Mouse (Mus musculus): ENCODE results near the gene Lztr1.
"Not testable (repeated sequence)": the region's sequence is repeated elsewhere in the genome, so short reads cannot be mapped to it uniquely, and the experiment has no call there.

Gene Lztr1

GRCm38 (mm10) chr16:17507018-17507552 is 1.4 kb upstream of the Lztr1 start:
- DNase-seq (ENCODE audit: low read depth, low spot score) = no peak

DNA sequence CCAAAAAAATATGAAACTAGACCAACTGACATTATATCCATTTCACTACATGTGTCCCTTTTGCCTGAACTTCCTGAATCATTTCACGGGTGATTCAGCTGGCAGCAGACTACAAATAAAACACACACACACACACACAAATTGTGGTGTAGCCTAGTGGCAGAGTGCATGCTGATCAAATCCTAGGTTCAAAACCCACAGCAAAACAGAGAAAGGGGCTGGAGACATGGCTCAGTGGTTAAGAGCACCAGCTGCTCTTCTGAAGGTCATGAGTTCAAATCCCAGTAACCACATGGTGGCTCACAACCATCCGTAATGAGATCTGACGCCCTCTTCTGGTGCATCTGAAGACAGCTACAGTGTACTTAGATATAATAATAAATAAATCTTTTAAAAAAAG is 457 bp upstream of the Lztr1 start:
- DNase-seq (ENCODE audit: low read depth, low spot score) = not testable (repeated sequence)

DNA sequence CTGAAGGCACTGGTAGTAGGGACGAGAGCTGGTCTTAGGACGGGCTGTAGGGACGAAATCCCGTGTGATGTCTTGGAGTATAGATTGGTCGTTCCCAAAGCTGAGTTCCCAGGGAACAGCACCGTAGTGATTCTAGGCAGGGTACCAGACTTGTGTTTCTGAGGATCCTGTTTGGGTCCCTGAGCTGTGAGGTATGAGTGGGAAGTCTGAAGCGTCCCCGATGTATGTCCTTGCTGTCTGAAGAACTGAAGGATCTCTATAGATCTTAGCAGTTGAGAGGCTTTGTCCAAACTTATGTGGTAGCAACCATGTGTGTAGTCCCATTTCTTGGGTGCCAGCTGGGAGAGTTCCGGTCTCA is 731 bp downstream of the Lztr1 start:
- DNase-seq (ENCODE audit: low read depth, low spot score) = peak; percentile 15

DNA sequence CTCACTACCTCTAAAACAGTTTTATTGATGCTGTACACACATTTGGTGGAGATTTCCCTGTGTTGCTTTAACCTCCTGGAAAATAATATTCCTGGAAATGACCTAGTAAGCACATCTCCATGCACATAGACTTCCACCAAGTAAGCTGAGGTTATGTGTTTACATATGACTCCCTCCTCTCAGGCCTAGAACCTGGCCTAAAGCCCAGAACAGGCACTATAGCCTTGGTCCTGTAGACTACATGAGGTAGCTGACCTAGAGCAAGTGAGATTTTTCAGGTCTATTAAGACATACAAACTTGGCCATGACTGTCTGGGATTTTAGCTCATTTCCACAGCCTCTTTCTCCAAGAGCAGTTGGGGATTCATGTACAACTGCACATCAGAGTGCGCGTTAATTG is 1.7 kb downstream of the Lztr1 start:
- DNase-seq (ENCODE audit: low read depth, low spot score) = no peak

DNA sequence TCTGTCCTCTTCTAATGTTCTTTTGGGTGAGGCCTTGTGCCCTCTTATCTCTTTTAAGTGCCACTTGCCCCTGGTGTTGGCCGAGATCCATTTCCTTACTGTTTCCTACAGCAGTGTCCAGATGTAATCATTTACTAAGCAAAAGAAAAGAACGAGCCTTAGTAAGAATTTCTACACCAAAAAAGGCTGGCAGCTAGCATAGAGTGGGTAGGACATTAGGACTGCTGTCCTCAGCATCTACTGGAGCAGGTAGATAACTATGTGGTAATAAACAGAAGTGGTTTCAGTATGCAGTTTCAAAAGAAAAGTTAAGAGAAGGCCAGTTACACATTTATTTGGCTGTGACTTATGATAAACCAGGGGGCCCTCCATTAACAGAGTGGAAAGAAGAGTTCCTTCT is 2.2 kb downstream of the Lztr1 start:
- DNase-seq (ENCODE audit: low read depth, low spot score) = no peak

DNA sequence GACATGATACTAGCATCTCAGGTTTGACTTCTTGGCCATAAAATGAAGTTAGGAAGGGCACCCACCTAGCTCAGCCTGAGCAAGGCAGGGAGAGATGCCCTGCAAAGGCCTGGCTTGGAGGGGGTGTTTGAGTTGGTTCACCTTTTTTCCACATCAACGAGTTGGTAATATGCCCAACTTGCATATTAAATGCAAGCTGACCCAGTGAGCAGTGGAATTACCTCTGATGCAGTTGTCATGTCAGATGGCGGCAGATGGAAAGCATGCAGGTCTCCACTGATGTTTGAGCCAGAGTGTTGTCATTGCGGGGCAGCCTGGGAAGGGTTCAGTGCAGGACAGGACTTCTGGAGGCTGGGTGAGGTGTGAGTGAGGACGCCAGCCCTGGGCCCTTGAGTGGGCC is 2.9 kb downstream of the Lztr1 start:
- DNase-seq (ENCODE audit: low read depth, low spot score) = no peak

- no peak for DNase-seq (ENCODE audit: low read depth, low spot score)
Measured at GRCm38 (mm10) chr16:17518910-17519309, 10.4 kb downstream of the Lztr1 start.

GRCm38 (mm10) chr16:17524156-17524555 is 15.7 kb downstream of the Lztr1 start:
- no peak for DNase-seq (ENCODE audit: low read depth, low spot score)

DNA sequence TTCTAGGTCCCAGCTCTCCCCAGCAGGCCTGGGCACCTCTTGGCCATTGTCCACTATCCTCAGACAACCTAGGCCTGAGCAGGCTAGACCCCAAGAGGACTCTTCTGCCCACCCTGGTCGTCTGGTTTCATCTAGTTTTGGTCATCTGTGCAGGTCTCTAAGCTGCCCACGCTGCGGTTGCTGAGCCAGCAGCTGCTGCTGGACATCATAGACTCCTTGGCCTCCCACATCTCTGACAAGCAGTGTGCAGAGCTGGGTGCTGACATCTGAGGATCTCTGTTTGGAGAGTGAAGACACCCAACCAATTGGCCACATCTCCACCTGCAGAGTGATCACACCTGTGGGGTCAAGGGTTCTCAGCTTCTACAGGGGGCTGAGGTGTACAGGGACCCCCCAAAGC is 17.0 kb downstream of the Lztr1 start:
- DNase-seq (ENCODE audit: low read depth, low spot score) = no peak

- DNase-seq (ENCODE audit: low read depth, low spot score) = no peak
Measured at GRCm38 (mm10) chr16:17526223-17526622, 17.7 kb downstream of the Lztr1 start.

DNA sequence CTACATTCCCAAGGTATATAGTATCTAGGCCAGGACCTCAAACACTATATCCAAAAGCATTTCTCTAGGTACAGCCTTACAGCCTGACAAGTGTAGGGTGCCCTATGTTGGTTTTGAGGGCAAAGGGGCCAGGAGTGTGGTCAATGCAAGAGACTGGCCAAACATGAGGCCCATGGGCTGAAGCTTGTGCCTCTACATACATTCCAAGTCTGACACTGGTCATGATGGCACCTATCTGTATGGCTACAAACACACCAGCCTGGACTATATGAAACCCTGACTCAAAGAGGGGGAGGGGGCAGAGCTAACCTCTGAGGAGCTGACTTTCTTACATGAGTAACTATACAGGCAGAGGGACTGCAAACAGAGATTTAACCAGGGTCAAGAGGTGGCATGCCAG is 19.1 kb downstream of the Lztr1 start:
- no peak for DNase-seq (ENCODE audit: low read depth, low spot score)

DNA sequence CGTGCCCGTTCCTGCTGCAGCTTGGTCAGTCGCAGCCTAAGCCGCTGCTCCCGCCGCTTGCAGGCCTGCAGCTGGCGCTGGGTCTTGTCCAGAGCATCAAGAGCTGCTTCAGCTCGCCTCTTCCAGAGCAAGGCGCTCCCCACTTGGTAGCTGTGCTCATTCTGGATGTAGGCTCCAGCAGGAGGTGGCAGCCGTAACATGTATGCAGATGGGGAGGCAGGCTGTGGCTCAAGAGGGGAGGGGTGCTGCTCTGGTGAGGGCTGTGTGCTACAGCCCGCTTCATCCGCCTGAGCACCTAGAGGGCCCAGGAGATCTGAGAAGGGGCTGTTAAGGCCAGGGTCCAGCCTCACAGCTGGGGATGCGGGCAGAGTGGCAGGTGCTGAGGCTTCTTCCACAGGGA is 19.8 kb downstream of the Lztr1 start:
- no peak for DNase-seq (ENCODE audit: low read depth, low spot score)

DNA sequence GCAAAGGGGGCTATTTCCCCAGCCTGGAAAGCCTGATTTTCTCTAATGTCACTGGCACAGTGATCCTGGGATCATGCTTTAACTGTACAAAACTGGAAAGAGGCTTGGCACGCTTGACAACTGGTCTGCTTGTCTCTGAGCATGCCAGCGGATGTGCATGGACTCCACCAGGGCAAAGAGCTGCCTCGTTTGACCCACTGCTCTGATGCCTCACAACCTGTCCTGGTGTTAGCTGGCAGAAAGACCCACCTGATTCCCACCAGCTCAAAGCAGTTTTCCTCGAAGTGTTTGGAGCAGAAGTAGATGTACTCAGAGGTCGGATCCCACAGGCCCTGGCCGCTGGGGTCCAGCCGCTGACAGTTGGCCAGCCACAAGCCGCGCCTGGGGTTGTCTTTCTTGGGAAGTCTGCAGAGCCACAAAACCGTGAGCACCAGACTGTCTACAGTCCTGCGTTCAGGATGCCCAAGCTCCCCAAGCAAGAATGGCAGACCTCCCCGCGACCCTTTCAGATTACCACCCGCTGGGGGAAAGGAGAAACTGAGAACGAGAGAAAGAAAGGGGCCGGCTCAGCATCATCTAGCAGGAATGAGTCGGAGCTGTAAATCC is 21.6 kb downstream of the Lztr1 start:
- no peak for DNase-seq (ENCODE audit: low read depth, low spot score)

GRCm38 (mm10) chr16:17530640-17531288 is 22.3 kb downstream of the Lztr1 start, which contains the start of gene Thap7:
Gene Thap7 (minus strand): TSS chr16:17531136.
- peak; percentile 97 for DNase-seq (ENCODE audit: low read depth, low spot score)

DNA sequence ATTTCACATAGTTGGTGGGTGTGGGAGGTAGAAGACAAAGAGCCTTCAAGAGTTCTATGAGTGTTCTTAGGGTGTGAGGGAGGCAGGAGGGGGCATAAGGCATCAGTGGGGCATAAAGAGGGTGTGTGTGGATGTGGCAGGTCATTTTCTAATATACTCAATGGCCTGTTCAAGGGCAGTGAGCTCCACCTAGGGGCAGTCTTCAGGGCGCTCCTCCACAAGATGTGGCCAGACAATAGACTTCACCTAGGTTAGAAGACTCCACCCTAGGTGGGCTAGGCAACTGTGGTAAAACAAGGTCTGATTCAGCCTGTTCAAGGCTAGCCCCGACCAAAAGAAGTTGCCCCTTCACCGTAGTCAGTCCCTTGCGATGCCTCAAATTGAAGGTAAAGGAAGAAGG is 23.8 kb downstream of the Lztr1 start:
- DNase-seq (ENCODE audit: low read depth, low spot score) = no peak

DNA sequence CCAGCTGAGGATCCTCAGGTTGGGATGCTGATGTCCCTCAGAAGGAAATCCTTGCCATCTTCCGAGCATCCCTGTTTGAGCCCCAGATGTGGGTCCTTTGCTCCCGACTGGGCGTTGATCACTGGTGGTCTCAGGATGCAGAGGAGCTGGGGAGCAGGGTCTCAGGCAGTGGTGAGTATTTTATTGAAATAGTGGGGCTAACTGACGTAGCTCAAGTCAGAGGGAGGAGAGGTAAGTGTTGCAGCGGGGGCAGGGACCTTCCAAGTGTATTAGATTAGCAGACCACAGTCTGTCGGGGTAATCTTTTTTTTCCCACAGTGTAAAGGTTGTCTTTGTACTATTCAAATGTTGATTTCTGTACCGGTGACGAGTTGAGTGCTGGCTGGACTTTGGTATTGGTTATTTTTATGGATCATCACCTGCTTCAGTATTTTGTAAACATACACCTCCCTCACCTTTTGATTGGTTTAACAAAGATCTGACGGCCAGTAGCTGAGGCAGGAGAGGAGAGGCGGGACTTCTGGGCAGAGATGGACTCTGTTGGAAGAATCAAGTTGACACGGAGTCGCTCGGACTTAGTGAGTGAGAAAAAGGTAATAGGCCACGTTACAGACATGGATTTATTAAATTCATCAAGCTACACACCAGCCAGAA is 24.3 kb downstream of the Lztr1 start:
- DNase-seq (ENCODE audit: low read depth, low spot score) = no peak

DNA sequence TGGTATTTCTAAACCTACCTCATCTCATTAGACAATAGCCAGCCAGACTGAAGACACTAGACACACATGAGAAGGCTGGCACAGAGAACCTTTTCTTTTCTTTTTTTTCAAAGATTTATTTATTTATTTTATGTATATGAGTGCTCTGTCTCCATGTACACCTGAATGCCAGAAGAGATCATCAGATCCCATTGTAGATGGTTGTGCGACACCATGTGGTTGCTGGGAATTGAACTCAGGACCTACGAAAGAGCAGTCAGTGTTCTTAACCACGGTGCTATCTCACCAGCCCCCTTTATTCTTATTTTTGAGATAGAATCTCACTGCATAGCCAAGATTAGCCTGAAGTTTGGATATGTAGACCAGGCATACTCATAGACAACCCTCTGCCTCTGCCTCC is 28.1 kb downstream of the Lztr1 start:
- no peak for DNase-seq (ENCODE audit: low read depth, low spot score)

DNA sequence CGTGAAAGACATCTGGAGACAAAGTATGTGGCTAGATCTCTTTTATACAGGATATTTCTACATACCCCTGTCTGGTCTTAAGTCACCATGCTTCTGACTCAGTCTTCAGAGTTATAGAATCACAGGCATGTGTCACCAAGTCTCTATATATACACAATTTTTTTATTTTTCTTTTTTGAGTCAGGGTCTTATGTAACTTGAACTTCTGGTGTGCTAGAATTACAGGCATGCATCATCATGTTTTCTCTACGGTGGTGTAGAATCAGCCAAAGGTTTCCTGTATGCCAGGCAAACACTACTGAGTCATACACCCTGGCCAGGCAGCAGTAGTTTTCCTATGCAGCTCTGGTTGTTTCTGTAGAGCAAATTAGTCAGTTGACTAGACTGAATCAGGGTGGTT is 34.1 kb downstream of the Lztr1 start:
- no peak for DNase-seq (ENCODE audit: low read depth, low spot score)

- DNase-seq (ENCODE audit: low read depth, low spot score) = no peak
Measured at GRCm38 (mm10) chr16:17552837-17553236, 44.3 kb downstream of the Lztr1 start.

GRCm38 (mm10) chr16:17553910-17554685 is 45.6 kb downstream of the Lztr1 start:
- DNase-seq (ENCODE audit: low read depth, low spot score) = peak; percentile 92

DNA sequence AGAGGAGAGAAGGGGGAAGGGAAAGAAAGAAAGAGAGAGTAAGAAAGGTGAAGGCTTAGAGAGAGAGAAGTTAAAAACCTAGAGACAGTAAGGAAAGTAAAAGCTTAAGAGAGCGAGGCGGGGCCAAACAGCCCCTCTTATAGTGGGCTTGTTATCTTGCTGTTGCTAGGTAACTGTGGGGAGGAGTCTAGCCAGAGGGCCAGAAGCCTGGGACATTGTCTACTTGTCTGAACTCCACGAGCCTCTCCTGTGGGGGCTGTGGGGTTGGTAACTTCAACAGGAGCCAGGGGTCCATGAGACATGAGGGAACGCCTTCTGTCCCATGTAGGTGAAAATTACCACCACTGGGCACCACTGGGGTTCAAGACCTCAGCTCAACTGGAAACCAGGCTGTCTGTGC is 46.2 kb downstream of the Lztr1 start:
- not testable (repeated sequence) for DNase-seq (ENCODE audit: low read depth, low spot score)

DNA sequence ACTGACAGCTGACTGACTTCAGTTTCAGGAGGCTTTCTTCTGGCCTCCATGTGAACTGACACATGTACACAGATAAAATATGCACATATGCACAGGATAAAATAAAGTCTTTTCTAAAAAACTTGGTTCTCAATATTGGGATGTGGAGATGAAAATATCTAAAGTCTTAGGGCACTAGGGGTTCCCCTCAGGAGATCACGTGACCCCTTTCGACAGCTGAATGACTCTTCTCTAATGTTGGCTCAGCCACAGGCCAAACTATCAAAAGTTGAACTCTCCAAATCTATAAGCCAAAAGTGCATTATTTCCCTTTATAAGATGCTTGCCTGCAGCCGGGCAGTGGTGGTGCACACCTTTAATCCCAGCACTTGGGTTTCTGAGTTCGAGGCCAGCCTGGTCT is 47.7 kb downstream of the Lztr1 start:
- no peak for DNase-seq (ENCODE audit: low read depth, low spot score)

All from CD4-positive helper T cell, adult 2 months (primary cell).